Mouse (Mus musculus): Measurements from ENCODE around the gene Gm44790.
"Not testable (repeated sequence)": the region's sequence is repeated elsewhere in the genome, so short reads cannot be mapped to it uniquely, and the experiment has no call there.

The Gm44790 gene

DNA sequence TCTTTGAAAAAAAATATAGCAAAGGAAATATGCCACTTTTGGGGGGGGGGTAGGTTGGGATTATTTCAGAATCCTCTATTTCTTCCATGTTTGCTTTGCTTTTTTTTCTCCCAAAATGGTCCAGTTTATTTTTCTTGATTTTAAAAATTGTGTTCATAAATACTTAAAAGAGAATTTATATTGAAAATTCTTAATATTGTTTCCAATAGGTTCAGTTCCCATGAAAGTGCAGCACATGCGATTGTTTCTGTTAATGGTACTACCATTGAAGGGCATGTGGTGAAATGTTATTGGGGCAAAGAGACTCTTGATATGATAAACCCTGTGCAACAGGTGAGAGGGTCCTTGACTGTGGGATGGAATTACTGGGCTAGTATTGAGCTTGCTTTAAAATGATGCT, at the start of gene Gm44790:
TSS of gene Gm44790 (plus strand) at position 301 of the 400 bp plus-strand sequence.
- DNase-seq (ENCODE audit: low read depth, low spot score) = no peak

DNA sequence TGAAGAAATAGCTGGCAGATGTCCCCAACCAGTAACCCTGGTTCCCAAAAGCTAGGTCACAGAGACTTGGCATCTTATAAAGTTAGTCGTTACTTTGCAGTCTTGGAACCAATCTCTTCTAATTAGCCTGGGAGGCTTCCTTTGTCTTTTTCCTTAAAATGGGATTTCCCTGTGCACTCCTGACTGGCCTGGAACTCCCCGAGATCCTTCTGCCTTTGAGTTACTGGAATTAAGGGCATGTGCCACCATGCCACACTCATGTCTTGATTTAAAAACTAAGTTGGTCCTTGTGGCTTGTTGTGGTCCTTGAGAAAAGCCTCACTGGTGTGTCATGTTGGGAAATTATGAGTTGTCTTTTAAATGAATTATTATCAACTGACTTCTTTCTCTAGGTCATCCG, 48.1 kb upstream of the Gm44790 start:
- DNase-seq (ENCODE audit: low read depth, low spot score) = no peak

DNA sequence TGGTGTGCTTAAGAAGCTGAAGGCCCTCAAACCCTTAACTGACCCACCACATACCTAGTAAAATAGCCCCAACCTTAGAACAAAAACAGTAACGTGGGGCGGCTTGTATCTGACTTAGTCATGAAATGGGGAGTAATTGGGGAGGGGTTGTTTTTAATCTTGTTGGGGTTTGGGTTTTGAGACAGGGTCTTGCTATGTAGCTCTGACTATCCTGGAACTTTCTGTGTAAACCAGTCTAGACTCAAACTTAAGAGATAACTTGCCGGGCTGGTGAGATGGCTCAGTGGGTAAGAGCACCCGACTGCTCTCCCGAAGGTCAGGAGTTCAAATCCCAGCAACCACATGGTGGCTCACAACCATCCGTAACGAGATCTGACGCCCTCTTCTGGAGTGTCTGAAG, 46.3 kb upstream of the Gm44790 start:
- not testable (repeated sequence) for DNase-seq (ENCODE audit: low read depth, low spot score)

DNA sequence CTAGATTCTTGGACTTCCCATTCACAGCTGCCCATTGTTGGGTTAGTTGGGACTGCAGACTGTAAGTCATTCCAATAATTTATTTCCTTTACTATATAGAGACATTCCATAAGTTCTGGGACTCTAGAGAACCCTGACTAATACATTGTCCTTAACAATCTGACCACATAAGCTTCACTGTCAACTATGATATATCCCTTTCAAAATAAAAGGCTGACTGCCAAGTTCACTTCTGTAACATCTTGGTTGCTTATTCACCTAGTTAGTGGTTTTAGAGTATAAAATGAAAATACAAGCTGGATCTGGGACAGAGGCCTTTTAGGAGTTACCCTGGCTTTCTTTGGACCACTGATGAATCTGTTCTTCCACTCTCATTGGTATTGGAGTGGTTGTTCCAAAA, 43.9 kb upstream of the Gm44790 start:
- DNase-seq (ENCODE audit: low read depth, low spot score) = no peak

DNA sequence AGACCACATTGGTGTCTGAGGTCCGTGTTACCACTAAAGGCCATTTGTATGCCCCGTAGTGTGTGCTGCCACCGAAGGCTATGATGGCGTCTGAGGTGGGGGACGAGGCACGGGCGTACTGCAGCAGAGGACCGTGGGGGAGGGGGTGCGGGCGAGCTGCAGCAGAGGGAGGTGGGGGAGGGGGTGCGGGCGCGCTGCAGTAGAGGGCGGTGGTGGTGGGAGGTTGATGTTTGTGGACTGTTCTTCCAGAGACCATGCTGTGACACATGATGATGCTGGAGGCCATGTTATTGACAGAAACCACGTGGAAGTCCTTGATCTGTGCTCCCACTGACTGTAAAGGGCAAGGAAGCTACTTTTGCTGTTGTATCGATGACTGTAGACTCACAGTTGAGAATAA, 43.1 kb upstream of the Gm44790 start:
- no peak for DNase-seq (ENCODE audit: low read depth, low spot score)

DNA sequence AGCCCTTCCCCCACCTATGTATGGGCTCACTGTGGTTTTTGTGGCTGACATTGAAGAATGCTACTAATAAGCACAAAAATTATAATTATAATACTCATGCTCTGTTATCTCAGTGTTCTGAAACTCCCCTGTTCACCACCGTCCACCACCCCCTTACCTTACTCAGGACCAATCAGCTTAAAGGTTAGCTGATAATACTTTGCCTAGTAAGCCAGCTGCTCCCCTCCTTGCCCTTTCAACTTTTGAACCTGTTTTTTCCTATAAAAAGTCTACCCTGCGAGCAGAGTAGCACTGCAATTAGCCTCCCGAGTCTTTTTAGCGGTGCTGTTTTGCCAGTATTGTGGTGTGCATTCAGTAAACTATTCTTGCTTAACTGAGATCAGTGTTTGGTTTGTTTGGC, 41.8 kb upstream of the Gm44790 start:
- no peak for DNase-seq (ENCODE audit: low read depth, low spot score)

DNA sequence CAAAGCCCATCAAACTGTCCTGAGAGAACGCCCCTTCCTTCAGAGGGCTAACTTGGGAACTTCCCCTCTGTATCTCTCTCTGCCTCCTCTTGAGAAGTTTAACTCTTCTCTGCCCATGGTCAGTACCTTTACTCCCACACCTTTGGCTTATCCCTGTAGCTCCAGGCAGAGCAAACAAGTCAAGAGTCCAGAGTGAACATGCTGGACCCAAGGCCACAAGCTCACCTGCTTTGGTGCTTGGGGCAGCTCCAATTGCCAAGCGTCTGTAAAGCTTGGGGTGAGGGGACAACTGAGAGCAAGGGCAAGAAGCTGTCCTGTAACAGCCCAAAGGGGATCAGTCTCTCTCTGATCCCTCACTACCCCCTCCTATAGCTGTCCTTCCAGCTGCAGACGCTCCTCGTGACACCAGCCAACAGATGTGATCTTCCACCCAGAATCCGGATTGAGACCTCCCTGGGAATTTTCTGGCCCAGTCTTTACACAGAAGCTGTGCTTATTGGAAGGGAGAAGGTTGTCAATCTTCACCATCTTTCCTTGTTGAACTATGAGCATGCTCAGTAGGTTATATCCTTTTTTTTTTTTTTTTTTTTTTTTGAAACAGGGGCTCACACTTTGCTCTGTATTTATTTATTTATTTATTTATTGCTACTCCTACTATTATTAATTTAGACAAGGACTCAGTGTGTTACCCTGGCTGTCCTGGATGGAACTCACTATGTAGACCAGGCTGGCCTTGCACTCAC, 40.9 kb upstream of the Gm44790 start:
- no peak for DNase-seq (ENCODE audit: low read depth, low spot score)

DNA sequence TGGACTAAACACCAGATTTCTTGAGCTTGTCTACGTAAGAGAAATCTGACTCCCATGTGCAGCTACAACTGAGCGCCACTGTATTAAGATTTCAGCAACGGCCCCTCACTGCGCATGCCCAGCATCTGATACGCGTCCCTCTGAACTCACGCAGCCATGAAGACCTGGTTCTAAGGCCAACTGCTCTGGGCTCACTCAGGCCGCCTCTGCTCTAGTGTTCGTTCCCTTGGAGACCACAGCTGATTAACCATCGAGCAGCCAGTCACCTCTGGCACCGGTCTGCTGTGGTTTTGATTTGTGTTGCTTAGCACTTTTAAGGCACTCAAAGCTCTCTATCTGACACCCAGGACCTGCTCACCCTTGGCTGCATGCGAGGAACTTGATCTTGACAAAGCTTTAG, 39.1 kb upstream of the Gm44790 start:
- DNase-seq (ENCODE audit: low read depth, low spot score) = no peak

DNA sequence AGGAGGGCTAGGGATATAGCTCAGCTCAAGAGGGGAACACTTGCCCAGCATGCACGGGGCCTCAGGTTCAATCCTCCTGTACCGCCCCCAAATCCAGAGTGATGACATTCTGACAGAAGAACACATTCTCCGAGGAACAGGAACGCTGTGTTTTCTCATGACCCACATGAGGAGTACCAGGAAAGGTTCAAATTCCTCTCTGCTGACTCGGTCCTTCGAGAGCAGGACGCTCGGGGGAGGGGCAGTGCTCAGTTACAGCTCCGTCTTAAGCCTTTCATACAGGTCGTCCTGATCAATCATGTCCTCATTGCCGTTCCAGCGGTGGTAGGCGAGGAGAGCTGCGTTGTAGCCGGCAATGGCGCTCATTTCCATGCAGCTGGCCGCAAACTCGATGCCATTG, 38.0 kb upstream of the Gm44790 start:
- no peak for DNase-seq (ENCODE audit: low read depth, low spot score)

DNA sequence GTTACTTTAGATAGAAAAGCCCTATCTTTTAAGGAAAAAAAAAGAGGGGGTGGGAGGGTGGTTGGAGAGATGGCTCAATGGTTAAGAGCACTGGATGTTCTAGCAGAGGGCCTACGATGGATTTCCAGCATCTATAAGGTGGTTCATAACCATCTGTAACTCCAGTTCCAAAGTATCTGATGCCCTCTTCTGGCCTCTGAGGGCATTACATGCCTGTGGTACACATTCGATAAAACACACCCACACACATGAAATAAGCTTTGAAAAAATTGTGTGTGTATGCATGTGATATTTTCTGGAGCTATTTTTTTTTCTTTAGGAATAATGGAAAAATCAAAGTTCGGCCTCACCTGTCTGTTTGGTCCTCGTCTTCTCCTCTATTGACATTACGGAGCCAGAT, 35.1 kb upstream of the Gm44790 start:
- no peak for DNase-seq (ENCODE audit: low read depth, low spot score)

DNA sequence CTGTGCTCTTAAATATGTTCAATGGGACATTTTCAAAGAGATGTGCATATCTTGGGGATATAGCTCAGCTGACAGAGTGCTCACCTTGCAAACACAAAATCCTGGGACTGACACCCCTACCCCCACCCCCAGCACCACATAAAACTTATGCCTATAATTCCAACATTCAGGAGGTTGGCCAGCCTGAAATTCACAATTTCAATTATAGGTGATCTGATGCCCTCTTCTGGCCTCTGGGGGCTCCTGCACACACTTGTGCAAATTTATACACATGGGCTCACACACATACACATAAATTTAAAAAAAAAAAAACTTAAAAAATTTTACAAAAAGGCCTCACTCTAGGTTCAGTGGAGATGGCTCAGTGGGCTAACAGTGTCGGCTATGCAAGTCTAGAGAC, 33.3 kb upstream of the Gm44790 start:
- DNase-seq (ENCODE audit: low read depth, low spot score) = no peak

DNA sequence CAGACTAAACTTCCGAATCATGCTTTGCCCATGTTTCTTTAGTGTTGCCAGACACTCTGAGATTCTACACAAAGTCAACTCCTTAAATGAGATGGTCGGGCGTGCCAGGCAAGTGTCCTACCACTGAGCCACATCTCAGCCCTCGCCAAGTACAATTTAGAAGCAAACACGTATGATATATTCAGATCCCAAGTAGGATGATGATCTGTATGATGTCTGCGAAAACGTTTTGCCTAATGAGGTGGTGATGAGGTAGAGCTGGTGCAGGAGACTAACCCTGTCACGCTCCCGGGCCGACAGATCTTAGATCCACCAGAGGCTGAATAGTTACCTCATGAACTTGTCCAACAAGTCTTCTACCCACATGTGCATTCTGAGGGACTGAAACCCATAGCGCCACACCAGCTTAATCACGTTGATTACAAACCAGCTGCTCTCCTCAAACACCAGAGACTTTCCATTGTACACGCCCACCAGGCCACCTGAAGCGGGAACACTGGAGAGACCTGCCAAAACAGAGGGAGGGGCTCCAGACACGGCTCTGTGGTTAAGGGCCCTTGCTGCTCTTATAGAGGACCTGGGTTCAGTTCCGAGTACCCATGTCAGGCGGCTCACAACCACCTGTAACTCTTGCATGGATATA, 32.3 kb upstream of the Gm44790 start:
- DNase-seq (ENCODE audit: low read depth, low spot score) = no peak

DNA sequence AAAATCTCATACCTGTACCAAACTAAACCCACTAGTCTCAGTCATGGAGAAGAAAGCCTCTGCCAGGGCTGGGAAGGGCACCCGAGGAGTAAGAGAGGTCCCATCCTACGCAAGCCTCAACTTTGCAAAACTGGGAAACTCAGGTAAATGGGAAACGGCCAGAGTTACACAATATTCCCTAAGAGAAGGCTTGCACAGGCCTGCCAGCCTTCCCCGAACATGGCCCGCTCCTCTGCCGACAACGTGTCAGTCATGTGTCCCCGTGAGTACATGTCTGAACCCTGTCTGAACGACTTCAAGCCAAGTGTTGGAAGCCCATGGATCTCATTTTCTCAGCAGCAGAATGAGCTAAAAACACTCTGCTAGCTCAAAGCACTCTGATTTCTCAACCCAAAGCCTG, 31.4 kb upstream of the Gm44790 start:
- DNase-seq (ENCODE audit: low read depth, low spot score) = no peak

DNA sequence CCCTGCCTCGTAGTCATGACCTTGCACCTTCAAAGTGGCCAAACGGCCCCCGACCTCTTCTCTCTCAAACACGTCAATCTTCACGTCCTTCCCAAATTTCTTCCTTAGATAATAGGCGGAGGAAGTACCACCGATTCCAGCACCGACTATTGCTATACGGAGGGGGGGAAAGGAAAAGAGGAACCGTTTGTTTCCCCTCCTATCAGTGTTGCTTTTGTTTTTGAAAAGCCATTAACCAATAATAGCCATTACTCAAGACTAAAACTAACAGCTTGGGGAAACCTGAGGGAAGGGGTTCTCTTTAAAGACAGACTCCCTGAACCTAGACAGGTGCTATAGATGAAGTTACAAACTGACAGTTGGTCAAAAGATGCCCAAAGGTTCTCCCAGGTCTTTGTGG, 30.5 kb upstream of the Gm44790 start:
- no peak for DNase-seq (ENCODE audit: low read depth, low spot score)

DNA sequence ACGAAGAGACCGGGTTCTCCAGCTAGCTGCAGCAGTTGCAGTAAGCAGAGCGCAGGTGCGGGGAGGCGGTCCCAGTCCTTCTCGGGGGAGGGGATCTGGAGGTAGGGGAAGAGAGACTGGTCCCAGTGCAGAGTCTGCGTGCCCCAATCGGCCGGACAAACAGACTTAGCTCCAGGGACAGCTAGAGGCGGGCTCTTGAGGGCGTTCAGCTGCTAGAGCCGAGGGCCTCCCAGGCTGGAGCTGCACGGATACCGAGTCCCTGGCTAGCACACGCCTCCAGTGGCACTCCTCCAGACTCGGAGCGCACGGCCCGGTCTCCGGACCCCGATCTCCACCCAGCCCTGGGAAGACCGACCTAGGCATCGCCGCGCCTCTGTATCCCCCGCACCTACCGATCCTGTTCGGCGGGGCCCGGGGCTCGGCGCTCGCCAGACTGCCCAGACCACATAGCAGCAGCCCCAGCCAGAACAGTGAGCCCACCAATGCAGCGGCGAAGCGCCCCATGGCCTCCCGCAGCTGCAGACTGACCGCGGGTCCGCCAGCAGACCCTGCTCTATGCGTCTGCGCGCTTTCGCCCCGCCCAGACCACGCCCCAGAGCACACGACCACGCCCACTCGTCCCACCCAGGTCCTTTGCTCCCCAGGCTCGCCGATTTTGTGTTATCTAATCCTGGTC, 29.7 kb upstream of the Gm44790 start, which contains the start of gene Pcyox1:
TSS of gene Pcyox1 (minus strand) at position 574 of the 676 bp plus-strand sequence.
- peak; percentile 80 for DNase-seq (ENCODE audit: low read depth, low spot score)

DNA sequence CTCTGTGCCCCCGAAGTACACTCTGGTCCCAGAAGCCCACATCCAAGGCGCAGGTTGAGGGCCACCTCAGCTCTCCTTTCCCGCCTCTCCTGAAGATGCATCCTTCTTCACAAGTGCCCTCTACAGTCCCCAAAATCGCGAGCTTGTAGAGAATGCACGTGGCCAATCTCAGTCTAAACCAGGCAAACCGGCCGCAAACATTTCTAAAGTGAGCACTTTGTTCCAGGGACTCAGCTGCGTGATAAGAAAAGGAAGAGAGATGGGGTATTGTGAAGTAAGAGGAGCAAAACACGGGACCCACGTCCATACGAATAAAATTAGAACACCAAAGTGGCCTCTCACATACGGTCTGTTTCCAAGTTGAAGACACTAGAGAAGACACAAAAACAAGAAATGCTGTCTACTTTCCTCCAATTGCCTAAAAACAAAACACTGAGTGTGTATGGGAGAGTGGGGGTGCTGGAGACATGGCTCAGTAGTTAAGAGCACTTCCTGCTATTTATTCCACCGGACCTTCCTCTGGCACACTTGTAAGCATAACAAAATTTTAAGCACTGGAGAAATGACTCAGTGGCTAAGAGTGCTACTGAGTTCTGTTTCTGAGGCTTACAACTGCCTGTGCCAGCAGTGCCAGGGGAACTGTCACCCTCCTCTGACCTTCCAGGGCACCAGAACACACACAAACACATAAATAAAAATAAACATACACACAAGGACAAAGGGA, 29.0 kb upstream of the Gm44790 start:
- DNase-seq (ENCODE audit: low read depth, low spot score) = no peak

DNA sequence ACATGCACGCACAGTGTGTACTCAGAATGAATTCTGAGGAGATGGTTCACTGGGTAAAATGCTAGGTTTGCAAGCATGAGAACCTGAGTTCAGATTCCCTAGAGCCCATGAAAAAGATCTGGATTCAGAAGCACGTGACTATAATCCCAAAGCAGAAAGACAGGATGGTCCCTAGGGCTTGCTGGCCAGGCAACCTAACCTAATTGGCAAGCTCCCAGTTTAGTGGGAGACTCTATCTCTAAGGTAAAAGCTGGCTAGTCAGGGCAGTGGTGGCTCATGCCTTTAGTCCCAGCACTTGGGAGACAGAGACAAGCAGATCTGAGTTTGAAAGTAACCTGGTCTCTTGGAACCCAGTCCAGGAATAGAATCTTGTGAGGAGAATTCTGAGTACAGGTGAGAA, 27.5 kb upstream of the Gm44790 start:
- no peak for DNase-seq (ENCODE audit: low read depth, low spot score)

DNA sequence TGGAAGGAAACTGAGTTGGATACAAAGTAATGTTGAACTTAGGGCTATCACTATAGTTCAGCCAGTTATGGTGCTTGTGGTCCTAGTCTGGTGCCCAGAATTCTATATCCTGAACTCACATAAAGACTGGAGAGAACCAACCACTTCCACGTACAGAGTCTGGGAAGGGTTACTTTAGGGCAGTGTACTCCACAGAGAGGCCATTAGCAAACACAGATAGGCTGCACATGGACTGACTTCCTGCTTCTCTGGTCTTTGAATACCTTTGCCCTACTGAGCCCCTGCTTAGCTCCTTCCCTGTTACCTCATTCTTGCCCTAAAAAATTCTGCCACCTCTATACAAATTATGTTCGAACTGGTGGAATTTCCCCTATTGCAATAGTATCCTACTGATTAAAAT, 26.5 kb upstream of the Gm44790 start:
- no peak for DNase-seq (ENCODE audit: low read depth, low spot score)

DNA sequence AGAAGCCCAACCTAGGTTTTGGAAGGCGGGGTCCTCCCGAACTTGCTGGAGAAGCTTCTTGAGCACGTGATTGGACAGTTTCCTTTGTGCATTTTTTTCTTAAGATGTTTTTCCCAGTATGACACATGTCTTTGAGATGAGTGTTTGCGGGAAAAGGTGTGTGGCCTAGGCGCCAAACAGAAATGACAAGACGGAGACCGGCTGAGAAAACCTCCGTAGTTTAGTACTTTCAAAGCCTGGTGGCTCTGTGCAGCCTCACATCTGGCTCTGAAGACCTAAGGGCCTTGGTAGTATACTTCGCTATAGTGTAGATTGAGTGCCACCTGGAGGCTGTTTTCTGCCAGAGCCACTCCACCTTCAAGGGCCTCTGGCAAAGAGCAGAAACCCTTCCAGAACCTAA, 25.5 kb upstream of the Gm44790 start:
- DNase-seq (ENCODE audit: low read depth, low spot score) = peak; percentile 59

DNA sequence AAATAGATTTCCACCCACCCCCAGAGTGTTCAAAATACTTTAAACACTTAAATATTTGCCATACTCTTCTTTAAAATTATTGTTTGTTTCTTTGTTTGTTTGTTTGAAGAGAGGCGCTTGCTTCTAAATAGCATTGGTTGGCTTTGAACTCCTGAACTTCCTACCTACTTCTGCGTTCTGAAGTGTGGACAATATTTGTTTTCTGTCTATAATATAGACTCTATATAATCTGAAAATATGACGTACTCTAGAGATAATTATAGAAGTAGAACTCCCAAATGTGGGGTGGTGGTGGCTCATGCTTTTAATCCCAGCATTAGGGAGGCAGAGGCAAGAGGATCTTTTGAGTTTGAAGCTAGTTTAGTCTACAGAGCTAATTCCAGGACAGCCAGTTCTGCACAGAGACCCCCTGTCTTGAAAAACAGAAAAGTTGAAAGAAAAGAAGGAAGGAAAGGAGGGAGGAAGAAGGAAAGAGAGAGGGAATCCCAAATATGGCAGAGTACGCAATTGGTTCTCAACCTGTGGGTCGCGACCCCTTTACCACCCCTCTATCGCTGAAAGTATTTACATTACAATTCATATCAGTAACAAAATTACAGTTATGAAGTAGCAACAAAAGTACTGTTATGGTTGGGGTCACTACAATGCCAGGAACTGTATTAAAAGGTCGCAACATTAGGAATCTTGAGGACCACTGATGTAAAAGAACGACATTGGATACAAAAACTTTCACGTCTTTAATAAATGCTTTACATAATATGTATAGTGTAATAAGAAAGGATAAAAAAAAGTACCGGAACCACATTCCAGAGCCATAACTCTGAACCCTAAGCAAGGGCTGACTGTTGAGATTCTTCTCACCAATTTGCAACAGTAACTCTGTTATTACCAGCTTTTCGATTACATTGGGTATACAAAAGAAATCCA, 23.5 kb upstream of the Gm44790 start:
- no peak for DNase-seq (ENCODE audit: low read depth, low spot score)

DNA sequence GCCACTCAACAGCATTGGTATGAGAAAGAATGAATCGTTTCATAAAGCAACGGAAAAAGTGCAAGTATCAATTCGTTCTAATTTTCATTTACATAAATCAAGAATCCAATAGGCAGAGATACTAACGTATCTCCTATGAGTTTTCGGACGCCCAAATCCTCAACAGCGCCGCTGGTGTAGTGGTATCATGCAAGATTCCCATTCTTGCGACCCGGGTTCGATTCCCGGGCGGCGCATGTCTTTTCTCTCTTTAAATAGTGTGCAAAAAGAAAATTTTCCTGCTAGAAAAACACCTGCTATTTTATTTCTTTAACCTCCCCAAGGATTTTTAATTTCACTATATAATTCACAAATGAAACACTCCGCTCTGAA, 22.7 kb upstream of the Gm44790 start:
- DNase-seq (ENCODE audit: low read depth, low spot score) = peak; percentile 79

All from embryo, embryonic 11.5 days (tissue).